Comparison of ENCODE assay signal across 10 mouse cellular contexts in genomic region chr9:117373164-117373741, GRCm38 (mm10).
DNase-seq lines count a peak whose midpoint lies in the region; ATAC-seq and TF ChIP-seq lines count a peak whose summit lies in the region.
"Had no signal": no experiment of that assay in that cellular context is flagged by ENCODE, and none has a peak within 500 bp of the region (broad histone marks: within the 10 kb centered on the region; RNA-seq: fewer than 3 reads in every experiment).

No protein-coding gene starts in this region.

- H3K27me3 ChIP-seq in liver, embryonic 11.5 days (replicated peaks; ENCODE audit: control insufficient read depth, insufficient read depth, low read length), result no peaks in the 10 kb centered on the region
- no peaks in the 10 kb centered on the region for H3K27me3 ChIP-seq in liver, embryonic 12.5 days (replicated peaks)
- H3K27me3 ChIP-seq in kidney, adult 2 months (replicated peaks; ENCODE audit: control insufficient read depth, insufficient read depth, low read length), result no peaks in the 10 kb centered on the region
- H3K27me3 ChIP-seq: embryonic facial prominence, embryonic 15.5 days; megakaryocyte, embryonic 14.5 days had no signal

- WGBS in liver, embryonic 11.5 days, result 28% methylated on average over 7 of the region's 7 CpGs
- WGBS in liver, embryonic 12.5 days (ENCODE audit: insufficient replicate concordance), result 11% methylated on average over 7 of the region's 7 CpGs
- WGBS in kidney, adult 2 months, result 19% methylated on average over 7 of the region's 7 CpGs

- intact Hi-C loops in left cerebral cortex, postnatal 14 days (cut with DNase I), result no loop called here

- TF ChIP-seq POLR2A in kidney, adult 2 months (IDR thresholded peaks at IDR 0.05; ENCODE audit: low read depth, low read length), result no peak

- no peak overlapping the region for H3K9ac ChIP-seq in liver, embryonic 11.5 days (ENCODE audit: low read depth, low read length)
- no peak overlapping the region for H3K9ac ChIP-seq in liver, embryonic 12.5 days
- H3K9ac ChIP-seq: embryonic facial prominence, embryonic 15.5 days had no signal

- H3K4me1 ChIP-seq in liver, embryonic 11.5 days (replicated peaks; ENCODE audit: control insufficient read depth, insufficient read depth, low read length), result peaks cover 2% of the 10 kb centered on the region; the same call in 1 of the 2 replicates
- no peaks in the 10 kb centered on the region for H3K4me1 ChIP-seq in liver, embryonic 12.5 days
- H3K4me1 ChIP-seq in kidney, adult 2 months (ENCODE audit: control insufficient read depth, insufficient read depth, low read length), result peaks cover 12% of the 10 kb centered on the region; the same call in 1 of the 2 replicates
- H3K4me1 ChIP-seq: megakaryocyte, embryonic 14.5 days had no signal

- no peaks in the 10 kb centered on the region for H3K36me3 ChIP-seq in liver, embryonic 11.5 days (ENCODE audit: control insufficient read depth, insufficient read depth, low read length)
- H3K36me3 ChIP-seq in liver, embryonic 12.5 days, result no peaks in the 10 kb centered on the region
- no peaks in the 10 kb centered on the region for H3K36me3 ChIP-seq in kidney, adult 2 months (ENCODE audit: control insufficient read depth, insufficient read depth, low read length)
- H3K36me3 ChIP-seq: embryonic facial prominence, embryonic 15.5 days had no signal

- DNase-seq in liver, embryonic 11.5 days (ENCODE audit: low spot score), result no peak
- DNase-seq in embryo, embryonic 11 days, result peak; percentile 59
- peak; percentile 92 for DNase-seq in kidney, adult 2 months
- peak; percentile 80 for DNase-seq in lung, postnatal 36 days
- DNase-seq in thymus, postnatal 0 days (ENCODE audit: low spot score), result no peak
- no peak for DNase-seq in left cerebral cortex, postnatal 14 days (ENCODE audit: low spot score in 2 of 2)

- 0 out of 2 replicates have a peak, but pooled peaks have one; percentile 36 for ATAC-seq in liver, embryonic 11.5 days (replicated peaks; ENCODE audit: low FRiP score)
- no peak for ATAC-seq in liver, embryonic 12.5 days
- ATAC-seq in activated CD4-positive, CD25-positive, alpha-beta regulatory T cell, adult 4 months, result no peak

- TF ChIP-seq CTCF in kidney, adult 2 months (conservative IDR thresholded peaks at IDR 0.05; ENCODE audit: insufficient read depth, insufficient read length, low read depth, low read length), result no peak

- H3K4me2 ChIP-seq in liver, embryonic 11.5 days, result no peak overlapping the region
- H3K4me2 ChIP-seq in liver, embryonic 12.5 days, result no peak overlapping the region
- H3K4me2 ChIP-seq: embryonic facial prominence, embryonic 15.5 days had no signal

- H3K27ac ChIP-seq in liver, embryonic 11.5 days (ENCODE audit: low read depth, low read length), result no peak overlapping the region
- no peak overlapping the region for H3K27ac ChIP-seq in liver, embryonic 12.5 days
- H3K27ac ChIP-seq in kidney, adult 2 months (ENCODE audit: insufficient read depth, low read depth, low read length), result peak overlapping the region; percentile 12; the same call in 1 of the 2 replicates
- H3K27ac ChIP-seq: embryonic facial prominence, embryonic 15.5 days had no signal

- H3K4me3 ChIP-seq in liver, embryonic 11.5 days (ENCODE audit: low read depth, low read length), result no peak overlapping the region
- no peak overlapping the region for H3K4me3 ChIP-seq in liver, embryonic 12.5 days
- H3K4me3 ChIP-seq in kidney, adult 2 months (ENCODE audit: insufficient read depth, low read depth, low read length), result no peak overlapping the region
- H3K4me3 ChIP-seq: embryonic facial prominence, embryonic 15.5 days; megakaryocyte, embryonic 14.5 days had no signal

- no peaks in the 10 kb centered on the region for H3K9me3 ChIP-seq in liver, embryonic 11.5 days (ENCODE audit: control insufficient read depth, low read length)
- no peaks in the 10 kb centered on the region for H3K9me3 ChIP-seq in liver, embryonic 12.5 days (replicated peaks)
- H3K9me3 ChIP-seq: embryonic facial prominence, embryonic 15.5 days had no signal

Comparison
In these comparisons a context has a peak if more than half of its experiments do, and no peak if none do; other contexts are left out.
1. DNase-seq: peak in embryo, embryonic 11 days (single experiment), kidney, adult 2 months (single experiment) and lung, postnatal 36 days (single experiment); none in liver, embryonic 11.5 days (single experiment), thymus, postnatal 0 days (single experiment) and left cerebral cortex, postnatal 14 days (0 of 2).